Mouse (Mus musculus) intestine, embryonic 16.5 days (tissue): ENCODE results near the gene Vti1b. TPM values are rescaled to one million over a fixed set of nuclear protein-coding genes. Genes with fewer than 3 reads are reported as not detected.
A peak's percentile ranks its signal among the peaks of the same experiment; 100 is the strongest.

Experiments
- ATAC-seq: fragments of 200-750 bp; cut with Nextera tagmentation; 2 replicates; pipeline ENCODE4 v1.8.0; 2017; ENCODE audit warnings: moderate TSS enrichment, moderate library complexity
- H3K27ac ChIP-seq: fragments of 300-500 bp; sonication (generic); 2 replicates; pipeline ENCODE4 v1.5.1; 2014; ENCODE audit warnings: mild to moderate bottlenecking, low read length
- H3K27me3 ChIP-seq: fragments of 300-500 bp; sonication (generic); replicated peaks from 2 replicates; pipeline ENCODE4 v1.6.1; 2014; ENCODE audit warnings: low read length, control low read depth, mixed read lengths; ENCODE audit not compliant: control insufficient read depth, insufficient read depth
- H3K36me3 ChIP-seq: fragments of 300-500 bp; sonication (generic); 2 replicates; pipeline ENCODE4 v1.6.1; 2014; ENCODE audit warnings: low read length, control low read depth; ENCODE audit not compliant: control insufficient read depth, insufficient read depth
- H3K4me1 ChIP-seq: fragments of 300-500 bp; sonication (generic); 2 replicates; pipeline ENCODE4 v1.6.1; 2014; ENCODE audit warnings: low read length, control low read depth, mixed read lengths; ENCODE audit not compliant: control insufficient read depth, insufficient read depth
- H3K4me2 ChIP-seq: fragments of 300-500 bp; sonication (generic); 2 replicates; pipeline ENCODE4 v1.6.1; 2014; ENCODE audit warnings: low read depth, low read length, control low read depth
- H3K4me3 ChIP-seq: fragments of 300-500 bp; sonication (generic); 2 replicates; pipeline ENCODE4 v1.5.1; 2014; ENCODE audit warnings: mild to moderate bottlenecking, low read length
- H3K9ac ChIP-seq: fragments of 300-500 bp; sonication (generic); 2 replicates; pipeline ENCODE4 v1.6.1; 2014; ENCODE audit warnings: low read depth, low read length
- H3K9me3 ChIP-seq: fragments of 300-500 bp; sonication (generic); 2 replicates; pipeline ENCODE4 v1.6.1; 2016; ENCODE audit warnings: low read length, control low read depth; ENCODE audit not compliant: control insufficient read depth
- WGBS: fragments of 180-500 bp; shearing (Covaris S2); extraction: QIAGEN DNeasy Blood & Tissue Kit; methylation state at CpG from one replicate; pipeline ENCODE4 v1.1.7; 2014; 5-methylcytosine and 5-hydroxymethylcytosine counted together
- polyA plus RNA-seq: library from polyadenylated mRNA; unstranded; fragments of >200 nt; fragmentation: Nextera tagmentation; extraction: Ambion mirVana; gene quantifications from 2 replicates; pipeline ENCODE4 v1.2.1, GENCODE M21; 2015

Vti1b gene
- polyA plus RNA-seq = 111 and 117 TPM in 2 replicates

DNA sequence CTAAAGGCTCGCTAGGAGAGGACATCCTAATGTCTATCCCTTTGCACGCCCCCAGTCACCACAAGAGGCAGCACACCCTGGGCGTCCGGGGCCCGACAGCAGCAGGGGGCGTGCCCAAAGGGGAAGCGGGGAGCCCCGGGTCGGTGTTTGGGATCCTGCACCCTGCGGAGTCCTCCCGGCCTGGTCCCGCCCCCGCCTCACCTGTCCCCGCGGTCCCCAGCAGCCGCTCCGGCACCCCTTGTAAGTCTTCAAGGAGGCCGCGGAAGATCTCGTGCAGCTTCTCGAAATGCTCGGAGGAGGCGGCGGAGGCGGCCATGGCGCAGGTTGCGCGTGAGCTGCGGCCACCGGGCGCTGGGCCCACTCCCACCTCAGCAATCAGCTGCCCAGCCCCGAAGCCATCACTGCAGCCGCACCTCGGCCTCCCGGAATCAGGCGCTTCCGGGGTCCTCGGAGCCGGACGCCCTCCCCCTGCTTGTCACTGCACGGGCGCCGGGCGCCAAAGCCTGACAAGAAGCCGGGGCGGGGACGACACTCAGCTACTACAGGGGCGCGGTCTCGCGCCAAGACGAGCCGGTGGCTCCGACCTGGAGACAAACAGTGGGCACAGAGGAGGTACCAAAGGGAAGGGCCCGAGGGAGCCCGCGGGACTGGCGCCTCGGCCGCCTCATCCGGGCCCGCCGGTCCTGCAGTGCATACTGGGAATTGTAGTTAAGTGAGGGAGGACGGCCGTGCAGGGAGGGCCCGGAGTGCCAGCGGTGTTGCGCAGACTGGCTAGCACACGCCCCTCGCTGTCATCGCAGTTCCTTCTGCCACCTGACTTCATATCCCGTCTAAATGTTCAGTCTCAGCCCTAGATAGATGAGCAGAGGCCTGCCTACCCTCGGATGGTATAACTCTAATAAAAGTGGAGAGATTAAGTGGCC, at the start of gene Vti1b:
TSS of gene Vti1b (minus strand) at position 649 of the 923 bp plus-strand sequence.
- Histone ChIP-seq H3K9ac (peak within 1 kb of the TSS; percentile 85), H3K4me3 (peak within 1 kb of the TSS; percentile 87), H3K27me3 (no peaks in the 10 kb centered on the region), H3K4me2 (peak within 1 kb of the TSS; percentile 77), H3K9me3 (no peaks in the 10 kb centered on the region), H3K27ac (peak within 1 kb of the TSS; percentile 92), H3K4me1 (peaks cover 9% of the 10 kb centered on the region), H3K36me3 (peaks cover 5% of the 10 kb centered on the region; the same call in 1 of the 2 replicates)
- peak; percentile 98 for ATAC-seq
- under 1% methylated on average over 72 of the region's 73 CpGs for WGBS

DNA sequence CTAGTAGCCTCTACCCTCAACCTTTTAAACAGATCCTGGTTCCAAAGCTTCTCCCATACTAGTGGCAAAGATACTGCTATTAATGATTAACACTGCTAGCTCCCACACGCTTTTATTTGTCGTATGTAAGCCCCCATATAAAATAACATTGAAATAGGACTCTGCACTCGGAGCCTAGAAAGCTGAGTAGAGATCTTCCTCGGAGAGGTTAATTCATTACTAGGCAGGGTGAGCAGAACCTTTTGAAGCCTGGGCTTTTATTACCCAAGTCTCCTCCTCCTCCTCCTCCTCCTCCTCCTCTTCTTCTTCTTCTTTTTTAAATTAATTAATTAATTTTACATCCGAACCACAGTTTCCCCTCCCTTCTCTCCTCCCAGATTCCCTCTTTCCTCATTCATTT, 45.0 kb upstream of the Vti1b start:
- Histone ChIP-seq H3K9ac (no peak overlapping the region), H3K4me2 (no peak overlapping the region), H3K4me3 (no peak overlapping the region), H3K4me1 (0 out of 2 replicates have a peak, but pooled peaks cover 4% of the 10 kb centered on the region), H3K36me3 (no peaks in the 10 kb centered on the region), H3K27ac (no peak overlapping the region), H3K27me3 (no peaks in the 10 kb centered on the region), H3K9me3 (no peaks in the 10 kb centered on the region)
- ATAC-seq = no peak
- 50% methylated on average over 5 of the region's 5 CpGs for WGBS

DNA sequence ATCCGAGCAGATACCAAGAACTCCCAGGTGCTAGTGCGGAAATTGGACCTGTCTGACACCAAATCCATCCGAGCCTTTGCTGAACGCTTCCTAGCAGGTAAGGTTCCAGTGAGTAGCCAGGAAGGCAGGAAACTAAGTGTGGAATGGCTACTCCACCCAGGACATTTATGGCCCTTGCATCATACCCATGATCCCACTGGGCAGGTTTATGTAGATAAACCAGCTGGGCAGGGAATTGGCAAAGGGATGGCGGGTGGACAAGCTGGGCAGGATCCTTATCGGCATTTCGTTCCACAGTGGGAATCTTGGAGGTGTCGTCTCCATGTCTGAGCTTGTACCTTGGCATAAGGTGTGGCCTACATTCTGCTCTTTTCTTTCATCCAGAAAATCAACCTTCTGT, 39.0 kb upstream of the Vti1b start:
- Histone ChIP-seq H3K9me3 (no peaks in the 10 kb centered on the region), H3K27me3 (no peaks in the 10 kb centered on the region), H3K4me2 (no peak overlapping the region), H3K36me3 (no peaks in the 10 kb centered on the region), H3K9ac (no peak overlapping the region), H3K27ac (no peak overlapping the region), H3K4me1 (0 out of 2 replicates have a peak, but pooled peaks cover 8% of the 10 kb centered on the region), H3K4me3 (no peak overlapping the region)
- ATAC-seq = peak; percentile 55
- WGBS = 77% methylated on average over 8 of the region's 8 CpGs

DNA sequence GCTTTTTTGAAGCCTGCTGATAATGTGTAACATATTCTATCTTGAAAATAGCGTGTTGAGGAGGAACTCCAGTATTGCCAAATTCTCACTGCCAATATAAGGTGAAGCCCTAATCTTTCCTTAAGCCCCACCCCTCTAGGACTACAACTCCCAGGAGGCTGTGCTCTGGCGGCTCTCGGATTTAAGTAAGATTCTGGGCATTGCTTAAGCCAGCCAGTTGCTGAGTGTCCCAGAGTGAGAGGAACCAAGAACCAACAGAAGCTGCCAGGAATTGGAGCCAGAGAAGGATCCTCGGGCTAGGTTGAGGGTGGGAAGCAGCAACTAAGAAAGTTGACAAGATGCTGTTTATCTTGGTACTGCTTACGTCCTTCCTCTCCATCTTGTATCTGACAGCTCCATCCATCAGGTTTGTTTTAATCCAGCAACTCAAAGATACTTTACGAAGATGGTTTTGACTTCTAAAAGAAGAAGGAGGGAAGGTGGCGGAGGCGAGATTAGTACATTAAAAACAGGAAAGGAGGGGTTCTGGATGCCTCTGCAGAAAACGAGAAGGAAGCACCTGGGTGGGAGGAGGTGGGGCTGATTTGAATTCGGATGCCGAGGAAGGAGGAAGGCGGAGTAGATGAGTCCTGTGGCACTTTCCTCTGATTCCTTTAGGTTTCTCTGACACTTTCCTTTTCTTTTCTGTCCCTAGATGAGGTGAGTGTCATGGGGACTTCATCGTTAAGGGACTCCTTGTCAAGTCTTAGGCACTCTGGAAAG, 36.4 kb upstream of the Vti1b start, which contains the start of gene Rdh12:
TSS of gene Rdh12 (plus strand) at position 212 of the 762 bp plus-strand sequence.
- no peaks in the 10 kb centered on the region for H3K9me3 ChIP-seq
- no peak within 1 kb of the TSS for H3K27ac ChIP-seq
- ATAC-seq = no peak
- peak within 1 kb of the TSS; percentile 46 for H3K4me3 ChIP-seq
- H3K4me2 ChIP-seq = peak within 1 kb of the TSS; percentile 61
- H3K9ac ChIP-seq = peak within 1 kb of the TSS; percentile 38; the same call in 1 of the 2 replicates
- no peaks in the 10 kb centered on the region for H3K27me3 ChIP-seq
- H3K36me3 ChIP-seq = no peaks in the 10 kb centered on the region
- WGBS = 4% methylated on average over 13 of the region's 13 CpGs
- 0 out of 2 replicates have a peak, but pooled peaks cover 8% of the 10 kb centered on the region for H3K4me1 ChIP-seq

DNA sequence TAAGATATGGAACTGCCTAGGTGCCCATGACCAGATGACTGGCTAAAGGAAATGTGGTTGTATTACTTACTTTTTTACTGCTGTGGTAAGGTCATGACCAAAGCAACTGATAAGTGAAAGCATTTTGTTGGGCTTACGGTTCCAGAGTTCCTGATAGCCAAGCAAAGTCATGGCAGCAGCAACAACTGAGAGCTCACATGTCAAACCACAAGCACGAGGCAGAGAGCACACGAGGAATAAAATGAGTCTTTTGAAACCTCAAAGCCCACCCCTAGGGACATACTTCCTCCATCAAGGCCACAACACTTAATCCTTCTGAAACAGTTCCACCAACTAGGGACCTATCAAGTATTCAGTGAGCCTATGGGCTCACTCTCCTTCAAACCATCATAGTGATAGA, 29.4 kb upstream of the Vti1b start:
- ATAC-seq = no peak
- no peaks in the 10 kb centered on the region for H3K27me3 ChIP-seq
- 74% methylated on average over 3 of the region's 3 CpGs for WGBS
- H3K4me1 ChIP-seq = no peaks in the 10 kb centered on the region
- H3K9me3 ChIP-seq = no peaks in the 10 kb centered on the region
- H3K4me3 ChIP-seq = no peak overlapping the region
- no peak overlapping the region for H3K27ac ChIP-seq
- H3K9ac ChIP-seq = no peak overlapping the region
- H3K36me3 ChIP-seq = no peaks in the 10 kb centered on the region
- H3K4me2 ChIP-seq = no peak overlapping the region

GRCm38 (mm10) chr12:79197105-79197504, 24.6 kb upstream of the Vti1b start:
- Histone ChIP-seq H3K36me3 (no peaks in the 10 kb centered on the region), H3K9me3 (no peaks in the 10 kb centered on the region), H3K27me3 (no peaks in the 10 kb centered on the region), H3K4me2 (no peak overlapping the region), H3K4me1 (no peaks in the 10 kb centered on the region), H3K4me3 (no peak overlapping the region), H3K9ac (no peak overlapping the region), H3K27ac (no peak overlapping the region)
- no peak for ATAC-seq
- 75% methylated on average over 5 of the region's 5 CpGs for WGBS

DNA sequence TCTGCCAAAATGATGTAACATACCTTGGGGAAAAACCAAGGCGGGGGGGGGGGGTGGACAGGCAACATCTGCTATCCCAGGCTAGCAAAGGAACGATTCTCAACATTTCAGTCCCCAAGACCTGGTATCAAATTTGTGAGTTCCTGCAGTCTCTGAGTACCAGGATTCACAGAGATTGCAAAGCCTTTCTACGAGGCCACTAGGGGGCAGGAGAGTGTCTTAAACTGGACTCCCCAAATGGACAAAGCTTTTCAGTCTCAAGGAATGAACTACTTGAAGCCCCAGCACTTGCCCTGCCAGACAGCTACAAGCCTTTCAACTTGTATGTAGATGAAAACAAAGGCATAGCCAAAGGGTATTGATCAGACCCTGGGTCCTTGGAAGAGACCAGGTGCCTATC, 21.0 kb upstream of the Vti1b start:
- H3K36me3 ChIP-seq = no peaks in the 10 kb centered on the region
- no peak overlapping the region for H3K9ac ChIP-seq
- H3K4me1 ChIP-seq = 0 out of 2 replicates have a peak, but pooled peaks cover 4% of the 10 kb centered on the region
- H3K27me3 ChIP-seq = no peaks in the 10 kb centered on the region
- H3K27ac ChIP-seq = no peak overlapping the region
- ATAC-seq = no peak
- whole genome bisulfite sequencing = 4% methylated on average over 3 of the region's 3 CpGs
- no peaks in the 10 kb centered on the region for H3K9me3 ChIP-seq
- H3K4me2 ChIP-seq = no peak overlapping the region
- H3K4me3 ChIP-seq = no peak overlapping the region

DNA sequence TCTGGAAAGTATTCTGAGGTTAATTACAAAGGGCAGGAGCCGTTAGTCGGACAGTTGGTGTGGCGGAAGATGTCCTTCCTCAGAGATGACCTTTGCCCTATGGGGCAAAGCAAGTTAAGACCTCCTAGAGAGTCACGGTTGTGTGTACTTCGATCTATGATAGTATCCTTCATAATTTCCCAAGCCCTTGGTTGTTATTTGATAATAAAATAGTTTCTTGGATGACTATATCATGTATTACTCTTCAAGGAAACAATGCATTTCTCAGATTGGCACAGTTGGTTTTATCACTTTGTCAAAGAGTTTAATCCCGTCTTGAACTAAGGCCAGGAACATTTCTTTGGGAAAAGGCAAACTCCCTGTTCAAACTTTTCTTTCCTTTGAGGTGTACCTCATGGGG, 19.7 kb upstream of the Vti1b start, which contains the start of gene Rdh11:
TSS of gene Rdh11 (minus strand) at position 101 of the 400 bp plus-strand sequence.
- no peaks in the 10 kb centered on the region for H3K9me3 ChIP-seq
- 59% methylated on average over 6 of the region's 6 CpGs for WGBS
- H3K27me3 ChIP-seq = no peaks in the 10 kb centered on the region
- H3K27ac ChIP-seq = peak within 1 kb of the TSS; percentile 48
- H3K4me3 ChIP-seq = peak within 1 kb of the TSS; percentile 69
- ATAC-seq = no peak
- peaks cover 3% of the 10 kb centered on the region for H3K36me3 ChIP-seq
- H3K4me1 ChIP-seq = 0 out of 2 replicates have a peak, but pooled peaks cover 4% of the 10 kb centered on the region
- H3K9ac ChIP-seq = peak within 1 kb of the TSS; percentile 74
- peak within 1 kb of the TSS; percentile 82 for H3K4me2 ChIP-seq

DNA sequence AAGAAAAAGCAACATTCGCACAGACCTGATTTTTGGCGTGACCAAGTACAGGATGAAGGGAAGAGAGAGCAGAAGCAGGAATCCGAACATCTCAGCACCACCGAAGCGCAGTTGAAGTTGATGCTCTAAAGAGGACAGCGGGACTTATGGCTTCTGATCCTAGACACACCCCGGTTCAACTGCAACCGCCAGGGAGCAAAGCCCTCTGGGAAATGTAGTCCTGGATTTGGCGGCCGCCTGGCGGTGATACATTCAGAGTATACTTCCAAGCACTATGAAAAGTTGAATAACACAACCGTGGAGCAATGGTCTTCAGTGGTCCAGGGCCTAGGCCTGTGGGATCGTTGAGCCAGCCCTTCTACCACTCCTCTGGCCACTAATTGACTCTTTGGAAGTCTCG, 19.2 kb upstream of the Vti1b start:
- Histone ChIP-seq H3K4me3 (peak overlapping the region; percentile 69), H3K4me2 (peak overlapping the region; percentile 82), H3K9ac (peak overlapping the region; percentile 74), H3K9me3 (no peaks in the 10 kb centered on the region), H3K4me1 (0 out of 2 replicates have a peak, but pooled peaks cover 4% of the 10 kb centered on the region), H3K27me3 (no peaks in the 10 kb centered on the region), H3K36me3 (peaks cover 3% of the 10 kb centered on the region), H3K27ac (peak overlapping the region; percentile 48)
- ATAC-seq = peak; percentile 84
- 6% methylated on average over 14 of the region's 14 CpGs for WGBS
